Mouse (Mus musculus): ENCODE measurements at regions not wholly inside any gene's neighbourhood (a gene's known extent, or its start where the extent isn't known, plus 50 kb on each side); places are given as distances from the start of the nearest gene placed in this dataset.

DNA sequence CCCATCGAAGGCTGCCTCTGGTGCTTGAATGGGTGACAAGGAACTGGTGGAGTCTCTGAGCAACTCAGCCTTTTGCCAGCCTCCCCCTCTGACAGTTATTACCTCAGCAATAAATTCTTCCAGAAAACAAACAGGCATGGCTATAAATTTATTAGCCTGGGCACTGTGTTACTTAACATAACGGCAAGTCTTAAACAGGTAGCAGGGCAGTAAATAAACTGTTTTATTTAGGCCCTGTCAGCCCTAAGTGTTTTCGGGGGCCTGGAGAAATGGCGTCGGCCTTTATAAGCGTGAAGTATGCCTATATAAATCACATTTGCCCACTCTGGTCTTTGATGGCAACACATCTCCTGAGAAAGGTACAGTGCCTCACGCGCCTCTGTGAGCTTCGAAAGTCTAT lies 159.6 kb downstream of the 3110018I06Rik start:
- no peak overlapping the region for H3ac ChIP-seq (ENCODE audit: control insufficient read depth, insufficient read length, low read depth)
- no peaks in the 10 kb centered on the region for H3K79me3 ChIP-seq (ENCODE audit: low read depth)
- H3K4me3 ChIP-seq (ENCODE audit: insufficient read depth, poor library complexity, severe bottlenecking), result no peak overlapping the region
- no peaks in the 10 kb centered on the region for H3K79me2 ChIP-seq (ENCODE audit: control insufficient read depth, insufficient read depth)
- H3K27me3 ChIP-seq (ENCODE audit: control insufficient read depth, insufficient read depth, insufficient read length), result no peaks in the 10 kb centered on the region
- no peak for TF ChIP-seq CTCF (IDR thresholded peaks at IDR 0.05; ENCODE audit: control insufficient read depth, insufficient read depth, insufficient read length)
- no peak for TF ChIP-seq MYOG (IDR thresholded peaks at IDR 0.05; ENCODE audit: control insufficient read depth, extremely low read depth, insufficient read length)
- no peak for TF ChIP-seq USF1 (IDR thresholded peaks at IDR 0.05; ENCODE audit: low read depth)
- no peak for TF ChIP-seq MAX (IDR thresholded peaks at IDR 0.05)
- no peak for TF ChIP-seq CEBPB (IDR thresholded peaks at IDR 0.05; ENCODE audit: low read depth)
- TF ChIP-seq FOSL1 (IDR thresholded peaks at IDR 0.05; ENCODE audit: insufficient read depth, low read length, poor library complexity, severe bottlenecking), result no peak
- no peak for TF ChIP-seq MYOD1 (IDR thresholded peaks at IDR 0.05; ENCODE audit: control insufficient read depth, insufficient read length, low read depth)
- no peaks in the 10 kb centered on the region for H3K36me3 ChIP-seq (ENCODE audit: control insufficient read depth, insufficient read depth)

DNA sequence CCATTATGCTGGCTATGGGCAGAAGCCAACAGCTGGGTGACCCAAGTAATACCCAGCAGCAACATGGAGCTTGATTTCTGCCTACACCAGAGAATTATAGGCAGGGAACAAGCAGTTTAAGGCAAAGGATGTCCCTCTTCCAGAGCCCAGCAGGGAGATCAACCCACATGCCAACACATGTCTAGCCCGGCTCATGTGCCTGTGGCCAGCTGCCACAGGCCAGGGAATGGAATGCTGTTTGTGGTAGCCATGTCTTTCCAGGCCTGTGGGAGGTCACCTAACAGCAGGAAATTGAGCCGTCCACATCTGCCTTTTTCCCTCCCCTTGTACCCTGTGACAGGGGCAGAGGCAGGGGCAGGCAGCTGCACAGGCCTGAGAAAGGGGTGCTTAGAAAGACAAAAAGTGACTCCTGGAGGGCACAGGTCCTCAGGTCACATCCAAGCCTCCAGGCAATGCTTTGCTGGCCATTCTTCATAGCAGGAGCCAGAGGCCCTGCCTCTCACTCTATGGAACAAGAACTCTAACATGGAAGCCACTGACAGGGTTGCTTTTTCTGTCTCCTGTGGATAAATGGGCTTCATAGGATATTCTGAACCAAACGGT lies 163.8 kb downstream of the 3110018I06Rik start:
- H3K27me3 ChIP-seq (ENCODE audit: control insufficient read depth, insufficient read depth, insufficient read length), result peaks cover 7% of the 10 kb centered on the region
- no peaks in the 10 kb centered on the region for H3K79me2 ChIP-seq (ENCODE audit: control insufficient read depth, insufficient read depth)
- TF ChIP-seq MYOG (IDR thresholded peaks at IDR 0.05; ENCODE audit: control insufficient read depth, extremely low read depth, insufficient read length) (no peak), CEBPB (IDR thresholded peaks at IDR 0.05; ENCODE audit: low read depth) (no peak), USF1 (IDR thresholded peaks at IDR 0.05; ENCODE audit: low read depth) (no peak), MYOD1 (IDR thresholded peaks at IDR 0.05; ENCODE audit: control insufficient read depth, insufficient read length, low read depth) (no peak), FOSL1 (IDR thresholded peaks at IDR 0.05; ENCODE audit: insufficient read depth, low read length, poor library complexity, severe bottlenecking) (no peak), MAX (IDR thresholded peaks at IDR 0.05) (no peak), CTCF (IDR thresholded peaks at IDR 0.05; ENCODE audit: control insufficient read depth, insufficient read depth, insufficient read length) (no peak)
- H3K79me3 ChIP-seq (ENCODE audit: low read depth), result no peaks in the 10 kb centered on the region
- no peaks in the 10 kb centered on the region for H3K36me3 ChIP-seq (ENCODE audit: control insufficient read depth, insufficient read depth)
- H3K4me3 ChIP-seq (ENCODE audit: insufficient read depth, poor library complexity, severe bottlenecking), result no peak overlapping the region
- no peak overlapping the region for H3ac ChIP-seq (ENCODE audit: control insufficient read depth, insufficient read length, low read depth)

DNA sequence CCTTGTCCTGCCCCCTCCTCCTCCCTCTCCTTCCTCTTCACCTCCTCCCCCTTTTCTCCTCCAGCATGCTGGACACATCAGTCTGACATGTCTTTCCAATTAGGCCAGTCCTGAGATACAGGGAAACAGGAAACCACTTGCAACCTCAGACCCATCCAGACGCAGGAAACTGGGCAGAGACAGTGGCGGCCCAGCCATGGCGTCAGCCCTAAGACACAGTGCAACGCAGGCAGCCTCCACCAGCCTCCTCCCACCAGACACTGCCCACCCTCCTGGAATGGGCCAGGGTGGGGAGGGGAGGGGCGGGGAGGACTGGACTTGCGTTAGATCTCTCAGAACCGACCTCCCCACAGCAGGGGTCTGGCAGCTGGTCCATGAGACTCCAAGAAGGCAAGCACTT lies 164.7 kb downstream of the 3110018I06Rik start:
- Histone ChIP-seq H3K27me3 (ENCODE audit: control insufficient read depth, insufficient read depth, insufficient read length) (peaks cover 7% of the 10 kb centered on the region), H3K79me2 (ENCODE audit: control insufficient read depth, insufficient read depth) (no peaks in the 10 kb centered on the region), H3ac (ENCODE audit: control insufficient read depth, insufficient read length, low read depth) (no peak overlapping the region), H3K4me3 (ENCODE audit: insufficient read depth, poor library complexity, severe bottlenecking) (no peak overlapping the region), H3K79me3 (ENCODE audit: low read depth) (no peaks in the 10 kb centered on the region), H3K36me3 (ENCODE audit: control insufficient read depth, insufficient read depth) (no peaks in the 10 kb centered on the region)
- TF ChIP-seq USF1 (IDR thresholded peaks at IDR 0.05; ENCODE audit: low read depth), result no peak
- no peak for TF ChIP-seq MAX (IDR thresholded peaks at IDR 0.05)
- no peak for TF ChIP-seq CEBPB (IDR thresholded peaks at IDR 0.05; ENCODE audit: low read depth)
- TF ChIP-seq CTCF (IDR thresholded peaks at IDR 0.05; ENCODE audit: control insufficient read depth, insufficient read depth, insufficient read length), result no peak
- TF ChIP-seq MYOD1 (IDR thresholded peaks at IDR 0.05; ENCODE audit: control insufficient read depth, insufficient read length, low read depth), result no peak
- no peak for TF ChIP-seq MYOG (IDR thresholded peaks at IDR 0.05; ENCODE audit: control insufficient read depth, extremely low read depth, insufficient read length)
- TF ChIP-seq FOSL1 (IDR thresholded peaks at IDR 0.05; ENCODE audit: insufficient read depth, low read length, poor library complexity, severe bottlenecking), result no peak

- Histone ChIP-seq H3K79me2 (ENCODE audit: control insufficient read depth, insufficient read depth) (no peaks in the 10 kb centered on the region), H3K4me3 (ENCODE audit: insufficient read depth, poor library complexity, severe bottlenecking) (no peak overlapping the region), H3K27me3 (ENCODE audit: control insufficient read depth, insufficient read depth, insufficient read length) (peaks cover 7% of the 10 kb centered on the region), H3K79me3 (ENCODE audit: low read depth) (no peaks in the 10 kb centered on the region), H3ac (ENCODE audit: control insufficient read depth, insufficient read length, low read depth) (no peak overlapping the region), H3K36me3 (ENCODE audit: control insufficient read depth, insufficient read depth) (no peaks in the 10 kb centered on the region)
- TF ChIP-seq CTCF (IDR thresholded peaks at IDR 0.05; ENCODE audit: control insufficient read depth, insufficient read depth, insufficient read length), result no peak
- TF ChIP-seq FOSL1 (IDR thresholded peaks at IDR 0.05; ENCODE audit: insufficient read depth, low read length, poor library complexity, severe bottlenecking), result no peak
- TF ChIP-seq MYOD1 (IDR thresholded peaks at IDR 0.05; ENCODE audit: control insufficient read depth, insufficient read length, low read depth), result no peak
These were observed 168.4 kb downstream of the 3110018I06Rik start for GRCm38 (mm10) chr12:107656846-107657245.

GRCm38 (mm10) chr12:107658241-107658640 lies 169.8 kb downstream of the 3110018I06Rik start:
- no peak for TF ChIP-seq MYOD1 (IDR thresholded peaks at IDR 0.05; ENCODE audit: control insufficient read depth, insufficient read length, low read depth)
- no peak for TF ChIP-seq MAX (IDR thresholded peaks at IDR 0.05)
- TF ChIP-seq USF1 (IDR thresholded peaks at IDR 0.05; ENCODE audit: low read depth), result no peak
- TF ChIP-seq FOSL1 (IDR thresholded peaks at IDR 0.05; ENCODE audit: insufficient read depth, low read length, poor library complexity, severe bottlenecking), result no peak
- TF ChIP-seq CEBPB (IDR thresholded peaks at IDR 0.05; ENCODE audit: low read depth), result no peak
- no peak for TF ChIP-seq MYOG (IDR thresholded peaks at IDR 0.05; ENCODE audit: control insufficient read depth, extremely low read depth, insufficient read length)
- no peaks in the 10 kb centered on the region for H3K79me3 ChIP-seq (ENCODE audit: low read depth)
- no peaks in the 10 kb centered on the region for H3K36me3 ChIP-seq (ENCODE audit: control insufficient read depth, insufficient read depth)
- no peaks in the 10 kb centered on the region for H3K79me2 ChIP-seq (ENCODE audit: control insufficient read depth, insufficient read depth)
- H3K27me3 ChIP-seq (ENCODE audit: control insufficient read depth, insufficient read depth, insufficient read length), result peaks cover 7% of the 10 kb centered on the region
- H3ac ChIP-seq (ENCODE audit: control insufficient read depth, insufficient read length, low read depth), result no peak overlapping the region
- no peak overlapping the region for H3K4me3 ChIP-seq (ENCODE audit: insufficient read depth, poor library complexity, severe bottlenecking)

GRCm38 (mm10) chr12:107658821-107659220 lies 170.4 kb downstream of the 3110018I06Rik start:
- no peaks in the 10 kb centered on the region for H3K36me3 ChIP-seq (ENCODE audit: control insufficient read depth, insufficient read depth)
- no peaks in the 10 kb centered on the region for H3K79me3 ChIP-seq (ENCODE audit: low read depth)
- H3K79me2 ChIP-seq (ENCODE audit: control insufficient read depth, insufficient read depth), result no peaks in the 10 kb centered on the region
- peaks cover 4% of the 10 kb centered on the region for H3K27me3 ChIP-seq (ENCODE audit: control insufficient read depth, insufficient read depth, insufficient read length)
- no peak overlapping the region for H3ac ChIP-seq (ENCODE audit: control insufficient read depth, insufficient read length, low read depth)
- no peak for TF ChIP-seq USF1 (IDR thresholded peaks at IDR 0.05; ENCODE audit: low read depth)
- no peak for TF ChIP-seq FOSL1 (IDR thresholded peaks at IDR 0.05; ENCODE audit: insufficient read depth, low read length, poor library complexity, severe bottlenecking)
- H3K4me3 ChIP-seq (ENCODE audit: insufficient read depth, poor library complexity, severe bottlenecking), result no peak overlapping the region
